Mouse (Mus musculus): Measurements from ENCODE around the gene Marcksl1.
A peak's percentile ranks its signal among the peaks of the same experiment; 100 is the strongest.

Gene Marcksl1

DNA sequence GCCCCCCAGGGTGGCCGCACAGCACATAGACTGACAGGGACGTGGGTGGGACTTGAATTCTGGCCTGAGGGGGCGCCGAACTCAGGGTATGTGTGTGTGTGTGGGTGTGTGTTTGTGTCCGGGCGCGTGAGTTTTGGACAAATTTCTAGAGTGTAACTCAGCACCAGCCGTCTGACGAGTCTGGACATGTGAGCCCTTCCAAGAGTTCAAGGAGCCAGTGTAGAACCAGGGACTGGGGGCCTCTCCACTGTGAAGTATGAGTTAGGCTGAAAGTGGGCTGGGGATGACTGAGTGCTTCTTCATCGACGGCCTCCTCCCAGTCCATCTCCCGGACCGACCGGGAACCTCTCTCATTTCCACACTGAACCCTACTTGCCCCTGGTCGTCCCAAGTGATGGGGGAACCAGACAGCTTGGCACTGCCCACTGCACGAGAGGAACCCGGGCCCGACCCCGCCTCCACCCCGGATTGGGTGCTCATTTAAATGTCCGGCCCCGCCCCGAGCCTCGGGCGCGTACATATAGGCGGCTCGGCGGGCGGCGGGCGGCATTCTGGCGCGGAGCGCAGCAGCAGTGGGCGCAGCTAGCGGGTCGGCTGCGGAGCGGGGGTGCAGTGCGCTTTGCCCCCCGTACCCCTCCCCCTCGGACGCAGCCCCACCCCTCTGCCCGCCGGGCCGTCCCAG lies at the start of gene Marcksl1:
Marcksl1 (plus strand) TSS at position 496 of the 682 bp plus-strand sequence.
- no peak for DNase-seq (ENCODE audit: low read depth, low spot score)

DNA sequence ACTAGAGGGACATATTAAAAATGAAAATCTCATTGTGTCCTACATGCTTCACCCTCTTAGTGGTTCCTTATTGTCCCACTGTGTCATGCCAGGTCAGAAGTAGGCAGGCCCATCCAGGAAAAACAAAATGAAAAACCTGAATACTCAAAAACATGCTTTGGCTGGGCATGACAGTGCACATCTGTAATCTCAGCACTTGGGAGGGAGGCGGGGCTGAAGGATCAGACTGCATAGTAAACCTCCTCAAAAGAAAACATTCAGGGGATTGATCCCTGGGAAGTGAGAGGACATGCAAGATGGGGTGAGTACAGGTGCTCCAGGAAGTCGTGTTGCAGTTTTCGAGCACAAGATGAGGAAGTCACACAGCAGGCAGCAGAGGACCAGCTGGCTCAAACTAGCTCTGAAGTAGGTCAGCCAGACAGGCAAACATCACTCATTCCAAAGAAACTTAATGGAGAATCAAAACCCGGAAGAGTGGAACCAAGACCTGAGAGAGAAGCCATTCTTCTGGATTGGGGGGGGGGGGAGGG lies 49.0 kb upstream of the Marcksl1 start:
- peak; percentile 69 for DNase-seq (ENCODE audit: low read depth, low spot score)

DNA sequence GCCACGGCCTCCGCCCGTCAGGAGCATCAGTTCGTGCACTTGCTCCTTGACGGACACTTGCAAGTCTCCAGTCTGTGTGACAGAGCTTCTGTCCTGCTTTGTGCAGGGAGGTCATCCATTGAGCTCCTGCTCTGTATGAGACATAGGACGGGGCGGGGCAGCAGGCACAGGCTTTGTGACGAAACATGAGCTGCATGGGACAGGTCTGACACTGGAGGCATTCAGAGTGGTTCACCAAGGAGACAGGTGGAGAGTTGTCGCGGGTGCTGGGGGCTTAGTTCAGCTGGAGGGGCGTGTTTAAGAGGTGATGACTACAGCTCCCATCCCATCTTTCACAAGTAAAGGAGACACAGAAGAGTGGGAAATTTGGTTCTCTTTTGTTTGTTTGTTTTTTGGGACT lies 37.3 kb upstream of the Marcksl1 start:
- no peak for DNase-seq (ENCODE audit: low read depth, low spot score)

DNA sequence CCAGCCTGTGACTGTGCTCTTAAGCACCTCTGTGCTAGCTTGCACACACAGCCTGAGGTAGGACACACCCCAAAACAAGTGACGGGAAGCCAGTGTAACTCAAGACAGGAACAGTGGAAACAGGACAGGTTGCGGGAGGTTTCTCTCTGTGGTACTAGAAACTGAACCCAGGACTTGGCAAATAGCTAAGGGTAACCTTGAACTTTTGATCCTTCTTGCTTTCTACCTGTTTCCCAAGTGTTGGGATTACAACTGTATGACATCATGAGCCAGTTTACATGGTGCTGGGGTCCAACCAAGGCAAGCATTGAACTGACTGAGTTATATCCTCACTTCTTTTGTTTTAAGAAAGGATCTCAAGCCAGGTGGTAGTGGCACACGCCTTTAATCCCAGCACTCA lies 33.5 kb upstream of the Marcksl1 start:
- no peak for DNase-seq (ENCODE audit: low read depth, low spot score)

- DNase-seq (ENCODE audit: low read depth, low spot score) = no peak
These were observed 32.3 kb upstream of the Marcksl1 start for GRCm38 (mm10) chr4:129481090-129481489.

DNA sequence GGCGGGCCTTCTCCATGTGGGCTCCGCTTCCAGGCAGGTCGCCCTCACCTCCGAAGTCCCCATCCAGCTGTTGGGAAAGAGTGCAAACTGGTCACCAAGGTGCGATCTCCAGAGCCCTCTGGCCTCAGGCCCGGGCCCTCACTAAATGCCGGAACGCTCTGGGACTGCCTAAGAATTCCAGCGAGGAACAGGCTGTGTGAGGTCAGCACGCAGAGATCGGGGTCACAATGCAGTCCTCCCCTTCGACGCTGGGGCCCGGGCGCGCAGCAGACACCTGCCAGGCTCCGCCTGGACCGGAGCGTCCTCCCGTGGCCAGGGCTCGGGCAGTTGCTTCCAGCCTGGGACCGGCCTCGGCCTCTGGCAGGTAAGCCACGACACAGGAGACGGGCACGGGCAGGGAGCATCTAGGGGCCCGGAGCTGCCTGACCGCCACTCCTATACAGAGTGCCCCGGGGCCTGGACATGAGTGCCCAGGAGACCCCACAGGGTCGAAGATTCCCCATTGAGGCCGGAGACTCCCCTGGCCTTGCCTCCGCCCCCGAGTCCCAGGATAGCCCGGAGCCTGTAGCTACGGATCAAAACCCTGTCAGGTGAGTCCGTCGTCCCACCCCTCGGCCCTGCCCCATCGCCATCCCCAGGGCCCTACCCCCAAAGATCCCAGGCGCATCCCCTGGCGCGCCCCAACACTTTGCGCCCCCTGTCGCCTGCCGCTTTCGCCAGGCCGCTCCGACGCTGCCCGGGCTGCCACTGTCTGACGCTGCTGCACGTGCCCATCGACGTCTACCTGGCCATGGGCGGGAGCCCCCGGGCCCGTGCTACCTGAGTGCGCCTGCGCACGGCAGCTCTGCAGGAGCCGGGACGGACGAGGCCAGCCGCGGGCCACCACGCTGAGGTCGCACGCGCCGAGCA lies 22.2 kb upstream of the Marcksl1 start, which contains the start of the genes Tssk3 and Fam229a:
Tssk3 (minus strand) TSS at position 51 of the 909 bp plus-strand sequence.
Fam229a (plus strand) TSS at position 219 of the 909 bp plus-strand sequence.
- no peak for DNase-seq (ENCODE audit: low read depth, low spot score)

- DNase-seq (ENCODE audit: low read depth, low spot score) = no peak
These were observed 18.7 kb upstream of the Marcksl1 start for GRCm38 (mm10) chr4:129494681-129495080.

GRCm38 (mm10) chr4:129495672-129496562 lies 17.5 kb upstream of the Marcksl1 start:
- DNase-seq (ENCODE audit: low read depth, low spot score) = no peak

GRCm38 (mm10) chr4:129496631-129497030 lies 16.8 kb upstream of the Marcksl1 start:
- DNase-seq (ENCODE audit: low read depth, low spot score) = no peak

DNA sequence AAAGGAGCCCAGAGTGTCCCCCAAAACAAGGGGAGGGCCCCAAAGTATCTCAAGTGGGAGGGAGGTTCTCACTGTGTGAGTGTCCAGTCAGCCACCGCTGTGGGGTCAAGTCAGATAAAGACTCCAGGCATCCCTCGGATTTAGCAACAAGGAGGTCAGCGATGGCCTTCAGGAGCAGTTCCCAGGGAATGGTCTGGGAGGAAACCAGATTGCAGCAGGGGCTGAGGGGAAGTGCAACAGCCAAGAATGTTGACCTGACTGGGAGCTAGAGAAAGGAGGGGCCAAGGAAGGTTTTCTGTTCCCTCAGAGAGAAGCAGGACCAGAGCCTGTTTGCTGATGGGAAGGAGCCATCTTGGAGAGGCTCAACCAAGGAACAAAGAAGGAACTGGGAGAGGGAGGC lies 14.4 kb upstream of the Marcksl1 start:
- no peak for DNase-seq (ENCODE audit: low read depth, low spot score)

DNA sequence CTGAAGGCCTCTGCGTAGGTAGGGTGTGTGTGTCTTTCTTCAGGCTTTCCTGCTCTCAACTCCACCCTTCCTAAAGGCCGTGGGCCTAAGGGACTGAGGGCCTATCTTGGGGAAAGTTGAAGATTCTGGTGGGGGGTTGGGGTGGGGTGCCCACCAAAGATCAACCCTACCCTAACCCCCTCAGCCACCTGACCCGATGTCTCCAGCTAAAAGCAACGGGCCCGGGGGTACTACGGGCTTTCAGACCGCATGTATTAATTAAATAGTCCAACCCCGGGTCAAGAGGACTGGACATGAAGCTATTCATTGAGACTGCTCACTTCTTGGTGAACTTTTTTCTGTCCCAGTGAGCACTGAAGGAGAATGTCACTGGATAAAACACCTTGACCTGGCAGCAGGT lies 13.4 kb upstream of the Marcksl1 start:
- no peak for DNase-seq (ENCODE audit: low read depth, low spot score)

- DNase-seq (ENCODE audit: low read depth, low spot score) = no peak
These were observed 12.5 kb upstream of the Marcksl1 start for GRCm38 (mm10) chr4:129500607-129501566.

- DNase-seq (ENCODE audit: low read depth, low spot score) = no peak
These were observed 11.0 kb upstream of the Marcksl1 start for GRCm38 (mm10) chr4:129502327-129502888.

DNA sequence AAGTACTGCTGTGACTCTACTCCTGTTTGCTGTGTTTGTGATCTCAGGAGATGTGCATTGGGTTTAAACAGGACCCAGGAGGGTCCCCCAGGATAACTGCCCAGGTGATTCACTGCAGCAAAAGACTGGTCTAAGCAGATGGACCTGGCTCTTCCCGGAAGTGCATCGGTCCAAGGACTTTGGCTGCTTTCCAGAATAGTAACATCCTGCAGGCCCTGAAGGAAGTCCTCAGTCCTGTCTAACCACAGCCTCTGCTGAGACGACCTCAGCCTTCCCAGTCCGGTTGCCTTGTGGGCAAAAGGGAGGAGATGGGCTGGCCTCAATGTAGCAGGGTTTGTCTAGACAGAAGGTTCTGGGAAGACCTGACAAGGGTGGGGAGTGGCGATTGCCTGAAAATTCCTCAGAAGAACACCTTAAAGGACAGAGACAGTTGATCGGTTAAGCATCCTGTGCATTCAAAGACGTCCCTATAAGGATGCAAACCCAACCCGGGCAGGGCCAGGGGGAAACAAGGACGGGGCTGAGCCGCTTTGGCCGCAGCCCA lies 10.4 kb upstream of the Marcksl1 start:
- DNase-seq (ENCODE audit: low read depth, low spot score) = no peak

DNA sequence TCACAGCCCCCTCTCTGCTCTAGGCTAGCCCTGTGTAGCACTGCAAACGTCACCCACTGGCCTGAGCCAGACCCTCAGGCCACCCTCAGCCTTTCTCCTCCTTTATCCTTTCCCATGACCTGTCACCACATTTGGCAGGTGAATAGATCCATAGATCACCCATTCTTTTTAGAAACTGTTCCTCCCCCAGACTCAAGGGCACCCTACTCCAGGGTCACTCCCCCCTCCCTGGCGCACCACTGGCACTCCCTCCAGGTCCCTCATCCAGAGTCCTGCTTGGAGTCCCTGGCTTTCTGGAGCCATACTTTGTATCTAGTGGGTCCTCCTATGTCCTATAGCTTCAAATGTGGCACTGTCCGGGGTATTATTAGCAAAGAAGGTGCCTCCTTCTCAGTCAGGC lies 7.9 kb upstream of the Marcksl1 start:
- DNase-seq (ENCODE audit: low read depth, low spot score) = no peak

GRCm38 (mm10) chr4:129507434-129508236 lies 5.7 kb upstream of the Marcksl1 start:
- DNase-seq (ENCODE audit: low read depth, low spot score) = no peak

DNA sequence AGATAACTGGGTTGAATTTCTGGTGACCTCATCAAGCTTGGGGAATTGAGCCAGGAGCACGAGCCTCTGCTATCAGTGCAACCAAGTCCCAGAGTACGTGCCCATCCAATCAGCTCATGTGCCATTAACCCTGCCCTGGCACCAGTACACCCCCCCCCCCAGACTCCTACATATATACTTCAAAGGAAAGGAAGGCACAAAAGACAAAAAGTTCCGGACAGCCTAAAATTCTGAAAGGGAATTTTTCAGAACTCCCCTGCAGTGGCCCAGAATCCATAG lies 5.2 kb upstream of the Marcksl1 start:
- no peak for DNase-seq (ENCODE audit: low read depth, low spot score)

DNA sequence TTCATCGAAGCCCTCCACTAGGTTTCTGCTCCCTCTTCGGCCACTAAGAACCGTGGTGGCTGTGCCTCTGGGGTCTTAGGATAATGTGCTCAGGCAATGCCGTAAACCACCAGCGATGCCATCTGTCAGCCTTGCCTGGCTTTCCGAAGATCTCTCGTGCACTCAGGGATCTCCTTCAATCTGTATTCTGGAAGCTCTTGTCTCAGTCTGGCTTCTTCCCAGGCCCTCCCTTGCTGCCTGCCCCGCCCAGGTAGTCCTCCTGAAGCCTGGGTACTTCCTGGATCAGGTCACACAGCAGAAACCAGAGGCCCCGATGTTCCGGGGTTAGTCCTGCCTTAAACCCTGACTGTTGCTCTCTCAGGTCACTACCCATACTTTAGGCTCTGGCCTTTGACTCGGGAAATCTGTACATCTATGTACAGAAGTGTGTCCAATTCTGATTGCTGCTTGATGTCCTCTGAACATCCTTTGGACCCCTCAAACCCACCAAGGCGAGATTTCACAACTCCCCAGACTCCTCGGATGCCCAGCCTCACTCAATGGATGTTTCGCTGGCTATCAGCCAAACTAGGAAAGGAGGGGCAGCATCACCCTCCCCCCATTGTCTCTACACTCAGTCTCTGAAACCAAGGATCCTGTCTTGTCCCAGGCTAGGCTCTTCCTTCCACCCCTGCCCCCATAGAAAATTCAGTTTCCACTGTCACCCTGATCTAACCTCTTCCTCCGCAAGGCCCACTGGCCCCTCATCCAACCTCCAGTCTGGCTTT lies 4.4 kb upstream of the Marcksl1 start:
- no peak for DNase-seq (ENCODE audit: low read depth, low spot score)

Measured in c-Kit-negative CD71-positive TER-119-positive erythroid progenitor cells, embryonic 14.5 days (primary cell).